Mouse (Mus musculus) liver, embryonic 14.5 days (tissue): Measurements from ENCODE around the gene Cfap74.

Experiments used
- CTCF ChIP-seq: IDR thresholded peaks from 2 replicates; pipeline ENCODE4 v1.5.1; 2016; ENCODE audit warnings: antibody characterized with exemption, low read depth, control low read depth
- EP300 ChIP-seq: IDR thresholded peaks from 2 replicates; pipeline ENCODE4 v1.6.1; 2016; ENCODE audit warnings: antibody characterized with exemption, low read depth

DNA sequence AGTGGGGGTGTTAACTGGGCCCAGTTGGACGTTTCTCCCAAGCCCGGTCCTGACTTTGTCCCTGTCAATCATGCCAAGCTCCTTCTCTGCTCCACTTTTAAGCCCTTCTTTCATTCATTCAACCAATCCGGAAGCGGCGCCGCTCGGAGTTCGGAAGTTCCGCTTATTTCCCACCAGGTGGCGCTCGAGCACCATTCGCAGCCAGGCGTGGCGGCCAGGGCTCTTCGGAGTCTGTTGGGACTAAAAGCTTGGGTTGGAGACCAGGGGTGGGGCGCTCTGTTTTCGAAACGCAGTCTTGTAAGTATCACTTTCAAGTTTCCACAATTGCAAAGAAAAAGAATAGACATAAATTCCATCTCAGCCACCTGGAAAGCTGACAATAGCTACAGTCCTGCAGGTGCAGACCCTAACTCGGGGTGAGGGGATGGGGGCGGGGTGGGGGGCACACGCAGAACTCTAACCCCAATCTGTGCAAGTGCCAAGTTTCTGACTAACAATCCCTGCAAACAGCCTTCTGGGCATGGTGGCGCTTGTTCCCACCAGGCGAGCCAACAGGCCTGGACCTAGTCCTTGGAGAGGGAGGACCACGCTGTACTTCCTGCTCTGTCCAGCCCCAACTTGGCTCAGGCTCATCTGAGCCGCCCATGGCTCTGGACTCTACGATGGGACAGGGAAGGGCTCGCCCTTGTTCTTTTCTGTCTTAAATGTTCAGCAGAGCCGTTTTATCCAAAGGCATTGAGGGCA, 72.6 kb downstream of the Cfap74 start:
- TF ChIP-seq CTCF, result peak; percentile 98
- TF ChIP-seq EP300, result no peak
